In the genomic region with DNA sequence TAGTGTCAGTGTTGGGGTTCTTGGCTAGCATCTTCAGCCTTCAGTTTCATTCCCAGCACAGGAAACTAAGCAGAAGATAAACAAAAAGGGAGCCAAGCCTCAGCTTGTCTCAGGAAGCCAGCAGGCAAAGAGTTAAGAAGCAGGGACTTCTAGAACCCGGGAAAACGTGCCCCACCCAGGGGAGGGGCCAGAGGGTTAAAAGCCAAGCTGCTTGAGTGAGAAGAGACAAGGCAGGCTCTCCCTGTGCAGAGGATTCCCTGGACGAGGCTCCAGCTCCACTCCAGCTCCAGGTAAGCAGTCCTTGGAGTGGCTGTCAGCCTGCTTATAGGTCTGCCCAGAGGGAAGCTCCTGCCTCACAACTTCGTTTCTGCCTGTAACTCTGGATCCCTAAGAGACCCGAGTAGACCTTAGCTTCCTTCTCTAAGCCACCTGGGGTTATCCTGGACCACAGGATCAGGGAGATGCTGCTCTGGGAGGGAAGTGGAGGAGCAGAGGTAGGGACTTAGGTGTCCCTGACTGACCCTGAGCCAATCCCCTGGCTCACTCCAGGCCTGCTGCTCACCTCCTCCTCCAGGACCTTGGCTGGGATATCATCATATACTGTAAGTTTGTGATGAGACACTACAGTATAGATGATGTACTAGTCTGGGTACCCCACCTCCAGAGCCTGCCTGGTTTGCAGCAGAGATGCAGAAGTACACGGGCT, we compare ENCODE assay signal across 13 mouse cellular contexts. TPM values are rescaled to one million over a fixed set of nuclear protein-coding genes. Genes with fewer than 3 reads are reported as not detected.
A peak's percentile ranks its signal among the peaks of the same experiment; 100 is the strongest.
DNase-seq lines count a peak whose midpoint lies in the region; ATAC-seq and TF ChIP-seq lines count a peak whose summit lies in the region.
"Had no signal": no experiment of that assay in that cellular context is flagged by ENCODE, and none has a peak within 500 bp of the region (broad histone marks: within the 10 kb centered on the region; RNA-seq: fewer than 3 reads in every experiment).

No protein-coding gene starts in this region.

- no peak overlapping the region for H3K4me3 ChIP-seq in heart, embryonic 14.5 days (ENCODE audit: control insufficient read depth in 1 of 2, insufficient read depth in 1 of 2, low read depth in 1 of 2, low read length in 2 of 2)
- H3K4me3 ChIP-seq in MEL (ENCODE audit: control insufficient read depth in 1 of 2, insufficient read depth in 1 of 2, low read depth in 2 of 2, low read length in 2 of 2) = peak overlapping the region; percentile 43 to 45
- H3K4me3 ChIP-seq: limb, embryonic 13.5 days had no signal

- no peak for ATAC-seq in heart, embryonic 14.5 days (ENCODE audit: insufficient number of reproducible peaks, insufficient read depth, low FRiP score, low read depth)
- peak; percentile 42 for ATAC-seq in erythroblast, adult 5-6 weeks (replicated peaks; ENCODE audit: low FRiP score, poor library complexity, severe bottlenecking)
- peak; percentile 40 for ATAC-seq in megakaryocyte progenitor cell, adult 5-6 weeks (replicated peaks; ENCODE audit: poor library complexity)
- no peak for ATAC-seq in cerebellum, adult (ENCODE audit: insufficient number of reproducible peaks, low FRiP score, low TSS enrichment)

- no peak for TF ChIP-seq RAD21 in MEL (IDR thresholded peaks at IDR 0.05; ENCODE audit: low read depth, low read length)

- peak overlapping the region; percentile 8; the same call in 1 of the 2 replicates for H3K4me2 ChIP-seq in heart, embryonic 14.5 days (ENCODE audit: low read length)
- H3K4me2 ChIP-seq: limb, embryonic 13.5 days had no signal

- no peak for TF ChIP-seq CTCF in MEL (IDR thresholded peaks at IDR 0.05 in 2 of 3, conservative IDR thresholded peaks at IDR 0.05 in 1 of 3; ENCODE audit: control insufficient read depth in 1 of 3, insufficient read depth in 1 of 3, low read depth in 2 of 3, low read length in 3 of 3, poor library complexity in 1 of 3, severe bottlenecking in 1 of 3)

- 15% methylated on average over 6 of the region's 6 CpGs for WGBS in heart, embryonic 14.5 days

- H3K9ac ChIP-seq in heart, embryonic 14.5 days (ENCODE audit: low read length) = no peak overlapping the region
- peak overlapping the region; percentile 56 for H3K9ac ChIP-seq in MEL (ENCODE audit: control insufficient read depth, low read depth, low read length, poor library complexity, severe bottlenecking)
- H3K9ac ChIP-seq: limb, embryonic 13.5 days had no signal

- DNase-seq in heart, postnatal 25 days (ENCODE audit: low spot score) = no peak
- DNase-seq in MEL (ENCODE audit: low read depth, low spot score) = peak; percentile 77
- no peak for DNase-seq in right cerebral cortex, postnatal 14 days
- DNase-seq in right cerebral cortex, adult 18-20 months = no peak
- DNase-seq: embryo, embryonic 11 days; kidney, adult 2 months; layer of hippocampus, adult 9-11 months; midbrain, embryonic 14.5 days had no signal

- no peaks in the 10 kb centered on the region for H3K4me1 ChIP-seq in heart, embryonic 14.5 days (ENCODE audit: control insufficient read depth in 2 of 2, insufficient read depth in 2 of 2, low read length in 2 of 2)
- peaks cover 18 to 54% of the 10 kb centered on the region in 2 experiments for H3K4me1 ChIP-seq in MEL (ENCODE audit: control insufficient read depth in 1 of 2, insufficient read depth in 2 of 2, low read length in 2 of 2)
- H3K4me1 ChIP-seq: limb, embryonic 13.5 days had no signal

- H3K9me3 ChIP-seq in heart, embryonic 14.5 days (ENCODE audit: control insufficient read depth, low read length) = no peaks in the 10 kb centered on the region
- H3K9me3 ChIP-seq in MEL (replicated peaks; ENCODE audit: insufficient read depth, low read length) = no peaks in the 10 kb centered on the region
- H3K9me3 ChIP-seq: limb, embryonic 13.5 days had no signal

- TF ChIP-seq POLR2A in MEL (IDR thresholded peaks at IDR 0.05; ENCODE audit: control insufficient read depth in 1 of 2, insufficient read depth in 1 of 2, low read depth in 1 of 2, low read length in 2 of 2, poor library complexity in 1 of 2) = peak in 1 of 2 experiments; percentile 75; a peak in 2 of 4 replicates

- H3K27me3 ChIP-seq in heart, embryonic 14.5 days (ENCODE audit: control insufficient read depth, insufficient read depth, low read length) = no peaks in the 10 kb centered on the region
- no peaks in the 10 kb centered on the region for H3K27me3 ChIP-seq in MEL (ENCODE audit: control insufficient read depth in 1 of 2, insufficient read depth in 2 of 2, low read length in 2 of 2)
- H3K27me3 ChIP-seq: limb, embryonic 13.5 days had no signal

- H3K36me3 ChIP-seq in heart, embryonic 14.5 days (ENCODE audit: control insufficient read depth, insufficient read depth, low read length) = peaks cover 53% of the 10 kb centered on the region
- H3K36me3 ChIP-seq in MEL (ENCODE audit: control insufficient read depth in 1 of 2, insufficient read depth in 2 of 2, low read length in 2 of 2) = peaks cover 14 to 52% of the 10 kb centered on the region in 2 experiments

- 0 out of 4 replicates have a peak, but pooled peaks of 1 of the 2 experiments have one; percentile 13 for TF ChIP-seq EP300 in MEL (IDR thresholded peaks at IDR 0.05; ENCODE audit: low read depth in 1 of 2, low read length in 2 of 2)

- no peak overlapping the region for H3K27ac ChIP-seq in heart, embryonic 14.5 days (replicated peaks in 1 of 2; ENCODE audit: control insufficient read depth in 1 of 2, insufficient read depth in 1 of 2, low read depth in 2 of 2, low read length in 2 of 2)
- H3K27ac ChIP-seq in MEL (ENCODE audit: control insufficient read depth, low read depth, low read length) = peak overlapping the region; percentile 74
- H3K27ac ChIP-seq: limb, embryonic 13.5 days had no signal

- H3K79me2 ChIP-seq in MEL (ENCODE audit: control insufficient read depth, insufficient read depth, low read length, poor library complexity) = peaks cover 4% of the 10 kb centered on the region; the same call in 1 of the 2 replicates

- intact Hi-C loops in heart, postnatal 25 days (cut with DNase I) = no loop called here

TF ChIP-seq in MEL, 35 proteins besides CTCF, POLR2A, EP300 and RAD21:
- TF ChIP-seq TAL1 (IDR thresholded peaks at IDR 0.05; ENCODE audit: low read length) = no peak
- no peak for TF ChIP-seq CHD1 (IDR thresholded peaks at IDR 0.05; ENCODE audit: low read depth, low read length)
- 0 out of 2 replicates have a peak, but pooled peaks have one; percentile 21 for TF ChIP-seq MXI1 (IDR thresholded peaks at IDR 0.05; ENCODE audit: low read depth, low read length)
- peak; percentile 81 for TF ChIP-seq E2F4 (IDR thresholded peaks at IDR 0.05; ENCODE audit: borderline replicate concordance, low read depth, low read length)
- TF ChIP-seq SIN3A (IDR thresholded peaks at IDR 0.05; ENCODE audit: low read length) = 0 out of 2 replicates have a peak, but pooled peaks have one; percentile 46
- TF ChIP-seq POLR2AphosphoS2 (IDR thresholded peaks at IDR 0.05; ENCODE audit: low read length) = peak; percentile 56; the same call in 1 of the 2 replicates
- peak; percentile 63; the same call in 1 of the 2 replicates for TF ChIP-seq TBP (IDR thresholded peaks at IDR 0.05; ENCODE audit: low read depth, low read length)
- peak; percentile 49; the same call in 1 of the 2 replicates for TF ChIP-seq ZMIZ1 (IDR thresholded peaks at IDR 0.05; ENCODE audit: low read depth, low read length)

RNA-seq across cellular contexts. Expression of gene Eral1, which starts 7.6 kb away (rescaled TPM):
- polyA plus RNA-seq in heart, embryonic 14.5 days (2014; fragmentation: Nextera tagmentation; extraction: Ambion mirVana) = 23.9 and 25.7 TPM in 2 replicates
- total RNA-seq in heart, postnatal 25 days (2021) = 10 to 100 TPM; 25.7 to 27.6 TPM
- total RNA-seq in MEL (2012; rRNA removed) = 39.6 and 43.5 TPM in 2 replicates
- 10 to 100 TPM in 1 of 2 experiments, not detected in 1; 38.4 TPM for polyA plus RNA-seq in MEL (2012; ENCODE audit: insufficient read depth in 1 of 2, insufficient read length in 2 of 2, low read depth in 1 of 2, low replicate concordance in 2 of 2, missing spikeins in 1 of 2)
- total RNA-seq in erythroblast, adult 5-6 weeks (2015; ENCODE audit: low replicate concordance) = 3.7 and 7.7 TPM in 2 replicates
- 3.9 and 7.0 TPM in 2 replicates for total RNA-seq in erythroblast, adult 5-6 weeks (2017; ENCODE audit: low replicate concordance)
- 22.3 and 23.8 TPM in 2 replicates for total RNA-seq in megakaryocyte progenitor cell, adult 5-6 weeks (2015)
- total RNA-seq in megakaryocyte progenitor cell, adult 5-6 weeks (2017) = 25.0 and 26.2 TPM in 2 replicates

RNA-seq across cellular contexts. Expression of gene Fam222b, which starts 21.9 kb away (rescaled TPM):
- 17.0 and 19.4 TPM in 2 replicates for polyA plus RNA-seq in heart, embryonic 14.5 days (2014; fragmentation: Nextera tagmentation; extraction: Ambion mirVana)
- total RNA-seq in heart, postnatal 25 days (2021) = 10 to 100 TPM; 10.8 to 12.3 TPM
- 2.4 and 2.5 TPM in 2 replicates for total RNA-seq in MEL (2012; rRNA removed)
- 1 to 10 TPM in 1 of 2 experiments, not detected in 1; 8.1 TPM for polyA plus RNA-seq in MEL (2012; ENCODE audit: insufficient read depth in 1 of 2, insufficient read length in 2 of 2, low read depth in 1 of 2, low replicate concordance in 2 of 2, missing spikeins in 1 of 2)
- 10.2 and 14.8 TPM in 2 replicates for total RNA-seq in erythroblast, adult 5-6 weeks (2015; ENCODE audit: low replicate concordance)
- 1.4 and 3.7 TPM in 2 replicates for total RNA-seq in erythroblast, adult 5-6 weeks (2017; ENCODE audit: low replicate concordance)
- total RNA-seq in megakaryocyte progenitor cell, adult 5-6 weeks (2015) = 20.3 and 20.6 TPM in 2 replicates
- total RNA-seq in megakaryocyte progenitor cell, adult 5-6 weeks (2017) = 5.7 and 6.0 TPM in 2 replicates

RNA-seq across cellular contexts. Expression of gene Flot2, which starts 34.8 kb away (rescaled TPM):
- 95.2 and 98.3 TPM in 2 replicates for polyA plus RNA-seq in heart, embryonic 14.5 days (2014; fragmentation: Nextera tagmentation; extraction: Ambion mirVana)
- total RNA-seq in heart, postnatal 25 days (2021) = 10 to 100 TPM; 59.3 to 61.2 TPM
- total RNA-seq in MEL (2012; rRNA removed) = 0.08 TPM in 1 of 2 replicates, not detected in the other
- polyA plus RNA-seq in MEL (2012; ENCODE audit: insufficient read depth in 1 of 2, insufficient read length in 2 of 2, low read depth in 1 of 2, low replicate concordance in 2 of 2, missing spikeins in 1 of 2) = under 1 TPM in 1 of 2 experiments, not detected in 1; 0.15 TPM
- 14.2 and 31.5 TPM in 2 replicates for total RNA-seq in erythroblast, adult 5-6 weeks (2015; ENCODE audit: low replicate concordance)
- total RNA-seq in erythroblast, adult 5-6 weeks (2017; ENCODE audit: low replicate concordance) = 22.5 and 24.7 TPM in 2 replicates
- total RNA-seq in megakaryocyte progenitor cell, adult 5-6 weeks (2015) = 48.8 and 50.2 TPM in 2 replicates
- total RNA-seq in megakaryocyte progenitor cell, adult 5-6 weeks (2017) = 71.5 and 75.5 TPM in 2 replicates

RNA-seq across cellular contexts. Expression of gene Dhrs13, which starts 40.5 kb away (rescaled TPM):
- polyA plus RNA-seq in heart, embryonic 14.5 days (2014; fragmentation: Nextera tagmentation; extraction: Ambion mirVana) = 14.4 and 18.0 TPM in 2 replicates
- total RNA-seq in heart, postnatal 25 days (2021) = 1 to 10 TPM; 3.2 to 4.4 TPM
- 30.1 and 36.7 TPM in 2 replicates for total RNA-seq in MEL (2012; rRNA removed)
- 10 to 100 TPM in 1 of 2 experiments, not detected in 1; 27.9 TPM for polyA plus RNA-seq in MEL (2012; ENCODE audit: insufficient read depth in 1 of 2, insufficient read length in 2 of 2, low read depth in 1 of 2, low replicate concordance in 2 of 2, missing spikeins in 1 of 2)
- total RNA-seq in erythroblast, adult 5-6 weeks (2015; ENCODE audit: low replicate concordance) = 3.1 and 6.0 TPM in 2 replicates
- total RNA-seq in erythroblast, adult 5-6 weeks (2017; ENCODE audit: low replicate concordance) = 1.5 and 3.6 TPM in 2 replicates
- 6.7 and 7.2 TPM in 2 replicates for total RNA-seq in megakaryocyte progenitor cell, adult 5-6 weeks (2015)
- total RNA-seq in megakaryocyte progenitor cell, adult 5-6 weeks (2017) = 5.6 and 9.7 TPM in 2 replicates

Comparison
In these comparisons a context has a peak if more than half of its experiments do, and no peak if none do; other contexts are left out.
1. ATAC-seq: peak in erythroblast, adult 5-6 weeks (single experiment) and megakaryocyte progenitor cell, adult 5-6 weeks (single experiment); none in heart, embryonic 14.5 days (single experiment) and cerebellum, adult (single experiment).
2. H3K4me3 ChIP-seq: peak in MEL (2 of 2); none in heart, embryonic 14.5 days (0 of 2).
3. RNA of gene Flot2, which starts 34.8 kb away (total RNA-seq): 48.8 to 75.5 TPM in megakaryocyte progenitor cell, adult 5-6 weeks, 59.3 to 61.2 TPM in heart, postnatal 25 days and 14.2 to 31.5 TPM in erythroblast, adult 5-6 weeks; 0.08 TPM in MEL; every median in the first group is over 10 times any median in the second.